Mouse (Mus musculus): Measurements from ENCODE around the gene Sfxn1.
A peak's percentile ranks its signal among the peaks of the same experiment; 100 is the strongest.

The Sfxn1 gene

GRCm38 (mm10) chr13:54071606-54072331 lies at the start of gene Sfxn1:
TSS of gene Sfxn1 (plus strand) at chr13:54071869.
- peak; percentile 53 for DNase-seq (ENCODE audit: low read depth)

DNA sequence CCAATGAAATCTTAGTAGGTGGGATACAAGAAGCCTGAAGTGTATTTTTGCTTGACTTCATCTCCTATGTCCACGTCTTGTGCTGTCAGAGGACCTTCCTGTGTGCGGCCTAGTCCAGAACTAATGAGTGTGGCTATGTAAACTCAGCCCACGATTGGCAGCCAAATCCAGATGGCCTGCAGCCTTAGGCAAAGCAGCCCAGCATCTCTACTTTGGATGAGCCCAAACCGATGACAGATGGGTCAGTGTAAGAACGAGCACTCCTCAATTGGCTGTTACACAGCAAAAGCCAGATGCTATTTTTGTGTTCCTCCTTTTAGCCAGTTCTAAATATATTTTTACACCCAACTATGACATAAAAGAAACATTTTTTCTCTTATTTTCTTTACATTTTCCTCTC lies 48.4 kb upstream of the Sfxn1 start:
- DNase-seq (ENCODE audit: low read depth) = no peak

DNA sequence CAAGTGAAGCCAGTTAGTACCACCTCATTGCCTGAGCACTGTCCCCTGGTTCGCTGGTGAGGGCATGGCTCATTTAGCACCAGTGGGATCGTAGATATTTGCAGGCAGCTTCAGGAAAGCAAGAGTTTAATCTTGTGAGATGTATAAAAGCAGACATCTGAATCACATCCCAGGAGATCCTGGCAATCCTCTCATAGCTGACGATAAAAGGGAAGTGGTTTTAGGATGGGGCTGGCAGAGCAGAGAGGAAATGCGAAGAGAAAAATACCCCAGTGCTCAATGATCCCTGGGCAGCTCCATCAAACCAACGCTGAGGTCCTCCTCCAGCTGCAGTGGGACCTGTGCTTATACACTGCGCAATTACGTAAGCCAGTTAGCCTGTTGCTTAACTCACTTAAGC lies 44.6 kb upstream of the Sfxn1 start:
- DNase-seq (ENCODE audit: low read depth) = no peak

DNA sequence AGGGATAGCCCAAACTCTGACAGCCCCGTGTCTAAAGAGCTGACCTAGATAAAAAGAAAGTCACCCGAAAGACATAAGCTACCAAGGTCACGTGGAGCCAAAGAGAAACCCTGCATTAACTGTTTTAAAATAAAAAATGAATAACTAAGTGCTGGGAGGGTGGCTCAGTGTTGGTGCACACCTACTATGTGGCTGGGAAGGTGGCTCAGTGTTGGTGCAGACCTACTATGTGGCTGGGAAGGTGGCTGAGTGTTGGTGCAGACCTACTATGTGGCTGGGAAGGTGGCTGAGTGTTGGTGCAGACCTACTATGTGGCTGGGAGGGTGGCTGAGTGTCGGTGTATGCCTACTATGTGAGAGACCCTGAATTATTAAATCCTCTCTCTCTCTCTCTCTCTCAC lies 38.0 kb upstream of the Sfxn1 start:
- DNase-seq (ENCODE audit: low read depth) = no peak

- DNase-seq (ENCODE audit: low read depth) = peak; percentile 6
Observed at GRCm38 (mm10) chr13:54035541-54035940, 36.1 kb upstream of the Sfxn1 start.

DNA sequence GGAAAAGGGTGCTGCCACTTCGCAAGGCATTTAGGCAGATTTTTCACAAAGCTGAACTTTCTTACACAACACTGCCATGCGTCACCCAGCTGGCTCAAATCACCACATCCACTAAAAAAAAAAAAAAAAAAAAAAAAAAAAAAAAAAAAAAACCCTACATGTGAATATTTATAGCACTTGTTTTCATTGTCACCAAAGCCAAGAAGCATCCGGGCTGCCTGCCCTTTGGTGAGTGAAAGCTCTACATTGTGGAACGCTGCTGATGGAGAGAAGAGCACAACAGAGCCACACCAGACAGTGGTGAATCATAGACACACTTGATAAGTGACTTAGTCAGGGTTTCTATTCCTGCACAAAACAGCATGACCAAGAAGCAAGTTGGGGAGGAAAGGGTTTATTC lies 33.7 kb upstream of the Sfxn1 start:
- no peak for DNase-seq (ENCODE audit: low read depth)

DNA sequence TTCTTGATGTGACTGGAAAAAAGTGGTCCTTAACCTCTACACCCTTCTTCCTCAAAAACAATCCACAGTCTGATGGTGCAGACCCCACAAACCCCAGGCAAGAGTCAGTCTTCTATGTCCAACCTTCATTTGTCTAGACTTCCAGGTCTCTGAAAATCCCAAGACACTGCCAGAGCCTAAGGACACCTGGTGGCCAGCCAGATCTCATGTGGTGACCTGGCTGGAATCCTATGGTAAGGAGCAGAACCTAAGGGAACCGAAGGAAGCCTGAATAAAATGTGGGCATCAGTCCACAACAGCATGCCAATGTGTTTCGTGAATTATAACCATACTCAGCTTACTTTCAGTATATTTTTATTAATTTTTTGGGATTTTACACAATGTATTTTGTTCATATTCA lies 31.4 kb upstream of the Sfxn1 start:
- DNase-seq (ENCODE audit: low read depth) = no peak

GRCm38 (mm10) chr13:54048679-54049352 lies 22.9 kb upstream of the Sfxn1 start:
- DNase-seq (ENCODE audit: low read depth) = no peak

DNA sequence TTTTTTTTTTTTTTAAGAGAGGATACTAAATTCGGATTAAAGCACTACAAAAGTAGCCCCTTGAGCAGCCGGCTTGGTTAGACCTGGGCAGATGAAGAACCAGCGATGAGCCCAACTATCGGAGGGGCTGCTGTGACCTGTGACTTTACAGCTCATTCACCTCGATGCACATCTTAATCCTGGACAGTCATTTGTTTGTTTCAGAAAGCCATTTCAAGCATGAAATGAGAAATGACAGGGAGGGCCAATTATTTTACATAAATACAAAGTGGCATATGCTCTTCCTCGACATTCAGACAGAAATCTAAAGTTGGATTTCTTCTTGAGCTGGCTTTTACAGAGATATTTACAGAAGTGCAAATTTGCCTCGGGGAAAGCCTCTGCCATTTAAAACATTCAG lies 20.0 kb upstream of the Sfxn1 start:
- no peak for DNase-seq (ENCODE audit: low read depth)

DNA sequence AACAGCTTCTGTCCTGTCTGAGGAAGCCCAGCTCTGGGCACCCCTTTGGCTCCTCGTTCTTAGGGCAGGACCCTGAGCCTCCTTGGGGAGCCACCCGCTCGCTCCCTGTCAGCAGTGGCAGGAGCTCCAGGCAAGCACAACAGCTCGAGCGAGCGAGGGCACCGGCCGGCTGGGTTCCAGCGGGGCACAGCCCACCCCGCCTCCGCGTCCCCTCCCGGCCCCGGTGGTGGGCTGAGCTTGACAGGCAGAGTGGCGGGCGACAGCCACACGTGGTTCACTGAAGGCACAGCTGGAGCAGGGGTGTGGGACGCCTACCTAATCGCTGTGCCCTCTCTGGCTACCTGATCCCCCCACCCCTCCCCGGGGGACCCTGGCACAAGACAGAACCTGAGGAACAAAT lies 16.7 kb upstream of the Sfxn1 start:
- no peak for DNase-seq (ENCODE audit: low read depth)

GRCm38 (mm10) chr13:54055448-54055861 lies 16.2 kb upstream of the Sfxn1 start, which contains the start of gene Drd1:
TSS of gene Drd1 (minus strand) at chr13:54055705.
- peak; percentile 21 for DNase-seq (ENCODE audit: low read depth)

DNA sequence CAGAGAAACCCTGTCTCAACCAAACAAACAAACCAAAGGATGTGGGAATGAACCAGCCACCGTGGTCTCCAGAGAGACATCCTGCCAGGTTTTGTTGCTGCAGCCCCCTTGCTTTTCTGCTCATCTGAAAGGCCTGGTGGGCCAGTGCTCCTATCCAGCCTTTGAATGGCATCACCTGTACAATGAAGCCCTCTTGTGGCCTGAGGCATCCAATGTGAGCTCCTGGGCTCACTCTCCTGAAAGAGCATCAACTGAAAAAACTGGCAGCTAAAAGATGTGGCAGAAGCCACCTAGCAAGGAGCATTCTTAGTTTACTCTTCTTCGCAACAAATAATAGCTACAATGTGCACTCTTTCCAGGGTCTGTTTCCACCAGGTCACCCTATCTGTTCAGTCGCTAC lies 9.6 kb upstream of the Sfxn1 start:
- no peak for DNase-seq (ENCODE audit: low read depth)

- peak; percentile 29 for DNase-seq (ENCODE audit: low read depth)
Observed at GRCm38 (mm10) chr13:54063292-54063691, 8.4 kb upstream of the Sfxn1 start.

- no peak for DNase-seq (ENCODE audit: low read depth)
Observed at GRCm38 (mm10) chr13:54066081-54066746, 5.5 kb upstream of the Sfxn1 start.

GRCm38 (mm10) chr13:54067617-54068166 lies 4.0 kb upstream of the Sfxn1 start:
- no peak for DNase-seq (ENCODE audit: low read depth)

DNA sequence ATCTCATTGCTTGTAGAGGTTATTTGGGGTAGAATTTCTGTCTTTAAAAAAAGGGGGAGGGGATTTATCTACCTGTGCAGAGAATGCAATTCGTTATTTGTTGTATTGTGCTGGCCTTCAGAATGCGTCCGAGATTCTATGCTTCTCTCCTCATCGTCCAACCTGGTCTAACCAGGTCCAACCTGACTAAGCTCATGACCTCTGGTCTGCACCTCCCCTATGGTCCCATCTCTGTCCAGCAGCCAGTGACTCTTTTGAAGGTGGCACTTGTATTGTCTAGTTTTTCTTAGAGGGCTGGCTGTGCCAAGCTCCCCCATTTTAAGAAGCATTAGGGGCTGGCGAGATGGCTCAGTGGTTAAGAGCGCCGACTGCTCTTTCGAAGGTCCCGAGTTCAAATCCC lies 658 bp upstream of the Sfxn1 start:
- DNase-seq (ENCODE audit: low read depth) = no peak

DNA sequence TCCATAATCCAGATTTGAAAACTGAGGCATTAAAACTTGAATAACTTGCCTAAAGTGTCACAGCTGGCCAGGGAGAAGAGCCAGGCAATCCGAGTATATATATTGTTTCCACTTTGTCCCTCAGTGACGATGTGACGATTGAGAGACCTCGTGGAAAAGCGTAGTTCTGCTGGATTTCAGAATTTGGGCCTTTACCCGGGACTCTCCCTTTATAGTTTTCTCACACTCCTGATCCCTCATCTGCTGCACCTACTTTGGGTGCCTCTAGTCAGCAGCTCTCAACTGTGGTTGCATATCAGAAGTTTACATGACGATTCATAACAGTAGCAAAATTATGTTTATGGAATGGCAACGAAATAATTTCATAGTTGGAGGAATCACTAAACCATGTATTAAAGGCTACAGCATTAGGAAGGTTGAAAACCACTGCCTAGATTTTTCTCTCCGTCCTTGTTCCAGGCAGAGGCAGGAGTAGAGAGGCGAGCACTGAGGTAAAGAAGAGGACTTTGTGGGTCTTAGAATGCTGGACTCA lies 923 bp downstream of the Sfxn1 start:
- DNase-seq (ENCODE audit: low read depth) = peak; percentile 15

DNA sequence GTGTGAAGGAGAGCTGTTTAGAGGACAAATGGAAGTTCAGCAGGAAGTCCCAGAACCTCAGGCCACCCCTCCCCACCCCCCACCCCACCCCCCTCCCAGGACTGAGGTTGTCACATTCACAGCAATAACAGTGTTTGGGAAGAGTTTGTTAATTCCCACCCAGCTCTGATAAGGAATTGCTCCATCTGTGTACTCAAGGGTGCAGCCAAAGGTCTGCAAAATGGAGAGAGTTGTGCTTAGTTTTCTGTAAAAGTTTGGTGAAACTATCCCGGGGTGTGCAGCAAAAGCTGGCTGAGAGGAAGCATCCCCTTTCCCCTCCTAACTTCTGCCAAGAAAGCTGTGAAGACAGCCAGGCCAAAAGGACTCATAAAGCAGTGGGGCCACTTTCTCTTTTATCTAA lies 1.4 kb downstream of the Sfxn1 start:
- peak; percentile 15 for DNase-seq (ENCODE audit: low read depth)

- peak; percentile 16 for DNase-seq (ENCODE audit: low read depth)
Observed at GRCm38 (mm10) chr13:54073491-54073890, 1.8 kb downstream of the Sfxn1 start.

GRCm38 (mm10) chr13:54075416-54075815 lies 3.7 kb downstream of the Sfxn1 start:
- peak; percentile 37 for DNase-seq (ENCODE audit: low read depth)

DNA sequence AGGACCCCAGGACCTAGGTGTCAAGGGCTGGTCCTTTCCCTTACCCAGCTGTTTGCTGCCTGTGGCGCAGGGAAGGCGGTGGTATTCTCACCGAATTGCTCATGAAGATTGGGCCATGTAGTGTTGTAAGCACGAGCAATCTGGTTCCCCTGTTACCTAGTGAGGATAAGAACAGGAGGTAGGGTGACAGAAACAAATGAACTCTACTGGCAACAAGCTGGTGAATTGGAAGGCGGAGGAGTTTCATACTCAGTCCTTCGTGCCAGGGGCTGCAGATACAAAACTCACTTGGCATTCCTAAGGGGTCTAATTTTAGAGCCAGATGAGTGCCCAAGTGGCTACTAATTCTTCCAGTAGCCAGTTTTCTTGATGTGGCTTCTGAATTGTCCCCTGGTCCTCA lies 4.4 kb downstream of the Sfxn1 start:
- DNase-seq (ENCODE audit: low read depth) = no peak

DNA sequence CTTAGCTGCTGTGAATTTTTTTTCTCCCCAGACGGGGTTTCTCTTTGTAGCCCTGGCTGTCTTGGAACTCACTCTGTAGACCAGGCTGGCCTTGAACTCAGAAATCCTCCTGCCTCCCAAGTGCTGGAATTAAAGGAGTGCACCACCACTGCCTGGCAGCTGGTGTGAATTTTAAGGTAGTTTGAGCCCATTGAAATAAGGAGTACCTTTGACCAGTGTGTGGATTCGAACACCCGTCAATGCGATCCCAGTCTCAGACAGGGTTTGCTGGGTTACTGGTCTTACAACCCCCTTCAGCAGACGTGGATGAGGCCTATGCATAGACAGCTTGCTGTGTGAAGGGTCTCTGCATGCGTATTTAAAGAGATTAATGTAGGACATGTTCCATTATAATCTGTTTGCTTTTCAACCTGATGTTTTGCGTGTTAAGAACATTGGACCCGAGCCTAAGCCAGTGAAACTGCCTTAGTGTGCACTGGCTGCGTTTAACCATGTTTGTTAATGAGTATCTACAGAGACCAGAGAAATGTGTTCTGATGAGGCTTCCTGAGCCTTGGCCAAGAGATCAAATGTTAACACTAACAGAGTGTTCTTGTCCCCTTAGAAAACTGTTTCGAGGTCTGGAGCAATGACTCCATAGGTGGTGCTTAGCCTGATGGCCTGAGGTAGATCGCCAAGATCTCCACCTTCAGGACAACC lies 5.2 kb downstream of the Sfxn1 start:
- no peak for DNase-seq (ENCODE audit: low read depth)

All from c-Kit-positive CD71-positive TER-119-negative erythroid progenitor cells, embryonic 14.5 days (primary cell).